Mouse (Mus musculus) central nervous system, embryonic 14 days (tissue): ENCODE data around the gene Map3k3. TPM values are rescaled to one million over a fixed set of nuclear protein-coding genes. Genes with fewer than 3 reads are reported as not detected.

Experiments
- polyA plus RNA-seq: library from polyadenylated mRNA; depleted of rRNA; stranded (reverse); fragments of >200 nt; gene quantifications from 2 replicates; pipeline ENCODE4 v1.2.3, GENCODE M21; 2012; rRNA removed

The Map3k3 gene
- polyA plus RNA-seq: 32.4 and 34.3 TPM in 2 replicates

GRCm38 (mm10) chr11:106083708-106084701, at the start of gene Map3k3:
Map3k3 (plus strand) TSS chr11:106084613.

GRCm38 (mm10) chr11:106036548-106037417, 47.6 kb upstream of the Map3k3 start, which contains the start of gene Dcaf7:
Dcaf7 (plus strand) TSS chr11:106036872.

GRCm38 (mm10) chr11:106065923-106066571, 18.4 kb upstream of the Map3k3 start, which contains the start of gene Taco1:
Taco1 (plus strand) TSS chr11:106066061.

GRCm38 (mm10) chr11:106160841-106161721, 76.7 kb downstream of the Map3k3 start, which contains the start of the genes Gm10840 and Limd2:
Gm10840 (plus strand) TSS chr11:106160850.
Limd2 (minus strand) TSS chr11:106160860.

DNA sequence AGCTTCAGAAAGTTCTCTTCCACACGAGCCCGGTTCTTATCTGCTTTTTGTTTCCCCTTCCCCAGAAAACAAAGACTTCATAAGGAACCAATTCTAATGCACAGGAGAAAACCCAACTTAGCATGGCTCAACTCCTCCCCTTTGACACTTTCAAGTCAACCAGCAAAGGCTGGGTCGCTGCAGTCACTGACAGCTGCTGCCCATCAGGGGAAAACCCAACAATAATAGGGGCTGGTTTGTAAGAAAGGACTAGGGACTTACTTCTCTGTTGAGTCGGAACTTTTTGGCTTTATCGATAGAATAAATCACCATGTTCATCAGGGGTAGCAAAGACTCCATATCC, 117.7 kb downstream of the Map3k3 start, which contains the start of gene Strada:
TSS of gene Strada (minus strand) at position 46 of the 343 bp plus-strand sequence.

Other genes starting within 250 kb of the Map3k3 start
- gene Cyb561, start 131.3 kb upstream of the Map3k3 start, polyA plus RNA-seq: 22.1 and 29.5 TPM in 2 replicates
- gene Ace, start 116.7 kb upstream of the Map3k3 start, polyA plus RNA-seq: 4.8 and 4.9 TPM in 2 replicates
- not detected in 2 replicates for gene Ace3, start 89.9 kb upstream of the Map3k3 start, polyA plus RNA-seq
- 1.2 and 2.2 TPM in 2 replicates for gene Kcnh6, start 76.5 kb upstream of the Map3k3 start, polyA plus RNA-seq
- gene Dcaf7, start 47.7 kb upstream of the Map3k3 start, polyA plus RNA-seq: 119 and 125 TPM in 2 replicates
- 13.0 and 14.4 TPM in 2 replicates for gene Taco1, start 18.6 kb upstream of the Map3k3 start, polyA plus RNA-seq
- 0.34 TPM in 1 of 2 replicates, not detected in the other for gene Gm10840, start 76.2 kb downstream of the Map3k3 start, polyA plus RNA-seq
- gene Limd2, start 76.2 kb downstream of the Map3k3 start, polyA plus RNA-seq: 117 and 125 TPM in 2 replicates
- 51.7 and 54.4 TPM in 2 replicates for gene Strada, start 117.6 kb downstream of the Map3k3 start, polyA plus RNA-seq
- 56.5 and 57.1 TPM in 2 replicates for gene Ccdc47, start 131.7 kb downstream of the Map3k3 start, polyA plus RNA-seq
- gene Ddx42, start 132.3 kb downstream of the Map3k3 start, polyA plus RNA-seq: 64.0 and 68.3 TPM in 2 replicates
- gene Ftsj3, start 171.5 kb downstream of the Map3k3 start, polyA plus RNA-seq: 41.8 and 42.3 TPM in 2 replicates
- gene Psmc5, start 171.5 kb downstream of the Map3k3 start, polyA plus RNA-seq: 211 and 214 TPM in 2 replicates
- gene Smarcd2, start 188.4 kb downstream of the Map3k3 start, polyA plus RNA-seq: 41.7 and 56.1 TPM in 2 replicates
- gene Tcam1, start 192.1 kb downstream of the Map3k3 start, polyA plus RNA-seq: 0.20 and 0.29 TPM in 2 replicates
- not detected in 2 replicates for gene Gh, start 217.3 kb downstream of the Map3k3 start, polyA plus RNA-seq
- gene Cd79b, start 230.1 kb downstream of the Map3k3 start, polyA plus RNA-seq: 0.65 and 1.0 TPM in 2 replicates